Mouse (Mus musculus) lung, embryonic 16.5 days (tissue): Measurements from ENCODE around the gene Arid3c. TPM values are rescaled to one million over a fixed set of nuclear protein-coding genes. Genes with fewer than 3 reads are reported as not detected.
A peak's percentile ranks its signal among the peaks of the same experiment; 100 is the strongest.

Experiments
- ATAC-seq: fragments of 200-750 bp; cut with Nextera tagmentation; 2 replicates; pipeline ENCODE4 v1.8.0; 2017; ENCODE audit warnings: low read depth, mild to moderate bottlenecking, moderate library complexity
- H3K27ac ChIP-seq: fragments of 300-500 bp; sonication (generic); 2 replicates; pipeline ENCODE4 v1.5.1; 2014; ENCODE audit warnings: mild to moderate bottlenecking, control low read depth, low read length
- H3K27me3 ChIP-seq: fragments of 300-500 bp; sonication (generic); 2 replicates; pipeline ENCODE4 v1.6.1; 2014; ENCODE audit warnings: low read depth, low read length, mixed read lengths; ENCODE audit not compliant: control insufficient read depth, insufficient read depth
- H3K36me3 ChIP-seq: fragments of 300-500 bp; sonication (generic); 2 replicates; pipeline ENCODE4 v1.6.1; 2014; ENCODE audit warnings: low read length; ENCODE audit not compliant: control insufficient read depth, insufficient read depth
- H3K4me1 ChIP-seq: fragments of 300-500 bp; sonication (generic); replicated peaks from 2 replicates; pipeline ENCODE4 v1.6.1; 2014; ENCODE audit warnings: low read length, mixed read lengths; ENCODE audit not compliant: control insufficient read depth, insufficient read depth
- H3K4me2 ChIP-seq: fragments of 300-500 bp; sonication (generic); 2 replicates; pipeline ENCODE4 v1.6.1; 2014; ENCODE audit warnings: low read depth, low read length, control low read depth
- H3K4me3 ChIP-seq: fragments of 300-500 bp; sonication (generic); 2 replicates; pipeline ENCODE4 v1.5.1; 2014; ENCODE audit warnings: mild to moderate bottlenecking, low read length, control low read depth
- H3K9ac ChIP-seq: fragments of 300-500 bp; sonication (generic); 2 replicates; pipeline ENCODE4 v1.6.1; 2014; ENCODE audit warnings: low read length, control low read depth
- H3K9me3 ChIP-seq: fragments of 300-500 bp; sonication (generic); 2 replicates; pipeline ENCODE4 v1.6.1; 2016; ENCODE audit warnings: low read length; ENCODE audit not compliant: control insufficient read depth
- WGBS: fragments of 180-500 bp; shearing (Covaris S2); extraction: QIAGEN DNeasy Blood & Tissue Kit; methylation state at CpG from one replicate; pipeline ENCODE4 v1.1.7; 2014; 5-methylcytosine and 5-hydroxymethylcytosine counted together
- polyA plus RNA-seq: library from polyadenylated mRNA; unstranded; fragments of >200 nt; fragmentation: Nextera tagmentation; extraction: Ambion mirVana; gene quantifications from 2 replicates; pipeline ENCODE4 v1.2.1, GENCODE M21; 2015

Arid3c gene
- polyA plus RNA-seq, 1 experiment from 2014 or later = not detected

- ATAC-seq = peak; percentile 79
- H3K27me3 ChIP-seq = no peaks in the 10 kb centered on the region
- H3K4me1 ChIP-seq = peaks cover 16% of the 10 kb centered on the region
- peaks cover 15% of the 10 kb centered on the region; the same call in 1 of the 2 replicates for H3K36me3 ChIP-seq
- peak within 1 kb of the TSS; percentile 64 for H3K4me3 ChIP-seq
- peak within 1 kb of the TSS; percentile 50 for H3K27ac ChIP-seq
- H3K9me3 ChIP-seq = no peaks in the 10 kb centered on the region
- peak within 1 kb of the TSS; percentile 84 for H3K9ac ChIP-seq
- WGBS = under 1% methylated on average over 61 of the region's 61 CpGs
- H3K4me2 ChIP-seq = peak within 1 kb of the TSS; percentile 95
Observed at GRCm38 (mm10) chr4:41713197-41714067, 17.5 kb downstream of the Arid3c start, which contains the start of gene Rpp25l. Gene Rpp25l (minus strand): TSS chr4:41713534.

GRCm38 (mm10) chr4:41712421-41713196 is 18.3 kb downstream of the Arid3c start:
- no peaks in the 10 kb centered on the region for H3K9me3 ChIP-seq
- peaks cover 9% of the 10 kb centered on the region; the same call in 1 of the 2 replicates for H3K36me3 ChIP-seq
- peak overlapping the region; percentile 95 for H3K4me2 ChIP-seq
- ATAC-seq = 0 out of 2 replicates have a peak, but pooled peaks have one; percentile 2
- H3K4me3 ChIP-seq = peak overlapping the region; percentile 64
- 26% methylated on average over 31 of the region's 31 CpGs for WGBS
- peak overlapping the region; percentile 50 for H3K27ac ChIP-seq
- H3K4me1 ChIP-seq = peaks cover 19% of the 10 kb centered on the region
- peak overlapping the region; percentile 84 for H3K9ac ChIP-seq
- H3K27me3 ChIP-seq = no peaks in the 10 kb centered on the region

- Histone ChIP-seq H3K27ac (no peak overlapping the region), H3K27me3 (peaks cover 1% of the 10 kb centered on the region; the same call in 1 of the 2 replicates), H3K4me1 (peaks cover 21% of the 10 kb centered on the region), H3K9ac (peak overlapping the region; percentile 84), H3K9me3 (no peaks in the 10 kb centered on the region), H3K36me3 (peaks cover 8% of the 10 kb centered on the region; the same call in 1 of the 2 replicates), H3K4me3 (peak overlapping the region; percentile 64), H3K4me2 (peak overlapping the region; percentile 95)
- ATAC-seq = no peak
- 67% methylated on average over 16 of the region's 16 CpGs for WGBS
Observed at GRCm38 (mm10) chr4:41711705-41712375, 19.1 kb downstream of the Arid3c start.

GRCm38 (mm10) chr4:41710229-41710628 is 20.7 kb downstream of the Arid3c start:
- Histone ChIP-seq H3K27ac (no peak overlapping the region), H3K9me3 (no peaks in the 10 kb centered on the region), H3K27me3 (peaks cover 3% of the 10 kb centered on the region; the same call in 1 of the 2 replicates), H3K4me1 (peaks cover 26% of the 10 kb centered on the region), H3K36me3 (peaks cover 7% of the 10 kb centered on the region; the same call in 1 of the 2 replicates), H3K4me3 (no peak overlapping the region), H3K4me2 (no peak overlapping the region), H3K9ac (no peak overlapping the region)
- 55% methylated on average over 4 of the region's 4 CpGs for WGBS
- ATAC-seq = no peak

- peaks cover 7% of the 10 kb centered on the region; the same call in 1 of the 2 replicates for H3K36me3 ChIP-seq
- no peak overlapping the region for H3K27ac ChIP-seq
- H3K4me1 ChIP-seq = peaks cover 24% of the 10 kb centered on the region
- H3K9me3 ChIP-seq = no peaks in the 10 kb centered on the region
- H3K27me3 ChIP-seq = peaks cover 3% of the 10 kb centered on the region; the same call in 1 of the 2 replicates
- H3K4me3 ChIP-seq = no peak overlapping the region
- WGBS = 18% methylated on average over 8 of the region's 8 CpGs
- peak; percentile 29; the same call in 1 of the 2 replicates for ATAC-seq
- H3K4me2 ChIP-seq = peak overlapping the region; percentile 33; the same call in 1 of the 2 replicates
- H3K9ac ChIP-seq = 0 out of 2 replicates have a peak overlapping the region, but pooled peaks have one; percentile 6
Observed at GRCm38 (mm10) chr4:41708192-41708745, 22.7 kb downstream of the Arid3c start.

- no peak overlapping the region for H3K27ac ChIP-seq
- under 1% methylated on average over 13 of the region's 13 CpGs for WGBS
- H3K4me1 ChIP-seq = peaks cover 18% of the 10 kb centered on the region
- peaks cover 3% of the 10 kb centered on the region; the same call in 1 of the 2 replicates for H3K27me3 ChIP-seq
- H3K9ac ChIP-seq = no peak overlapping the region
- 0 out of 2 replicates have a peak overlapping the region, but pooled peaks have one; percentile 19 for H3K4me2 ChIP-seq
- no peaks in the 10 kb centered on the region for H3K9me3 ChIP-seq
- peak; percentile 60 for ATAC-seq
- no peak overlapping the region for H3K4me3 ChIP-seq
- peaks cover 7% of the 10 kb centered on the region; the same call in 1 of the 2 replicates for H3K36me3 ChIP-seq
Observed at GRCm38 (mm10) chr4:41707011-41707535, 23.9 kb downstream of the Arid3c start.

GRCm38 (mm10) chr4:41705922-41706754 is 24.8 kb downstream of the Arid3c start:
- no peaks in the 10 kb centered on the region for H3K9me3 ChIP-seq
- peaks cover 10% of the 10 kb centered on the region for H3K4me1 ChIP-seq
- H3K9ac ChIP-seq = no peak overlapping the region
- H3K27me3 ChIP-seq = peaks cover 3% of the 10 kb centered on the region; the same call in 1 of the 2 replicates
- H3K4me2 ChIP-seq = no peak overlapping the region
- no peak overlapping the region for H3K4me3 ChIP-seq
- 52% methylated on average over 19 of the region's 19 CpGs for WGBS
- ATAC-seq = 0 out of 2 replicates have a peak, but pooled peaks have one; percentile 19
- no peak overlapping the region for H3K27ac ChIP-seq
- H3K36me3 ChIP-seq = peaks cover 3% of the 10 kb centered on the region; the same call in 1 of the 2 replicates
